Mouse (Mus musculus) MEL (cell line): Measurements from ENCODE around the gene Hcrtr1.

ENCODE experiments used
- CTCF ChIP-seq, 3 experiments: IDR thresholded peaks in 2 of 3; conservative IDR thresholded peaks in 1 of 3; 2 replicates each; pipeline ENCODE4 v1.5.1; 2011 to 2012; ENCODE audit warnings: low read length in 3 of 3, low read depth in 2 of 3, mild to moderate bottlenecking in 2 of 3, improper control_type of control experiment in 1 of 3, inconsistent platforms in 1 of 3, mixed read lengths in 1 of 3, moderate library complexity in 1 of 3; ENCODE audit not compliant: control insufficient read depth in 1 of 3, insufficient read depth in 1 of 3, poor library complexity in 1 of 3, severe bottlenecking in 1 of 3
- TCF12 ChIP-seq: IDR thresholded peaks from 2 replicates; pipeline ENCODE4 v1.6.1; 2014; ENCODE audit warnings: low read depth, mild to moderate bottlenecking, inconsistent platforms, low read length, improper control_type of control experiment, moderate library complexity
- ZNF384 ChIP-seq: IDR thresholded peaks from 2 replicates; pipeline ENCODE4 v1.6.1; 2012; ENCODE audit warnings: low read depth, mild to moderate bottlenecking, inconsistent platforms, low read length, improper control_type of control experiment

DNA sequence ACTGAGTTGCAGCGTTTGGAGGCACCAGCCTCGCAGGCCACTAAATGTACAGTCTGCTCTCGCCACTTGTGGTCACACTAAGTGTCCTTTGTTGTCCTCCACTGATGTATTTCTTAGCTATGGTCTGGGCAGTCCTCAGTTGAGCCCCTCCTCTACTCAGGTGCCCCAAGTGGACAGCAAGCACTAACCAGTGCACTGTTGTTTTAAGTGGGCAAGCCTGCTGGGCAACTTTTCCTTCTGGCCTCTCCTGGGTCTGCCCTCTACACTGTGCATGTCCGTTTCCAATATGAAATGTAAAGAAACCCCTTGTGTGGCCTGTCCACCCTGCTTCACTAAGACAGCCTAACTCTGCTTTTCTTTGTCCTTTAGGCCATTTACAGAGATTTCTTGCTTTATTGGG is 15.0 kb downstream of the Hcrtr1 start:
- TF ChIP-seq ZNF384 (no peak), TCF12 (no peak), CTCF (IDR thresholded peaks at IDR 0.05 in 2 of 3, conservative IDR thresholded peaks at IDR 0.05 in 1 of 3; ENCODE audit: control insufficient read depth in 1 of 3, insufficient read depth in 1 of 3, low read depth in 2 of 3, low read length in 3 of 3, poor library complexity in 1 of 3, severe bottlenecking in 1 of 3) (no peak)
